Mouse (Mus musculus) liver, postnatal 0 days (tissue): ENCODE measurements around the gene Hrh2.

ENCODE experiments used
- CTCF ChIP-seq: sonication (generic); IDR thresholded peaks from 2 replicates; pipeline ENCODE4 v1.5.1; 2016; ENCODE audit warnings: antibody characterized with exemption, low read depth
- EP300 ChIP-seq: IDR thresholded peaks from 2 replicates; pipeline ENCODE4 v1.6.1; 2016; ENCODE audit warnings: antibody characterized with exemption, low read depth, mild to moderate bottlenecking

GRCm38 (mm10) chr13:54280366-54280765, 88.4 kb downstream of the Hrh2 start:
- TF ChIP-seq CTCF (no peak), EP300 (no peak)
